Mouse (Mus musculus) cerebellum, adult 2 months (tissue): ENCODE data around the gene Rtf2. TPM values are rescaled to one million over a fixed set of nuclear protein-coding genes. Genes with fewer than 3 reads are reported as not detected.

Source experiments
- DNase-seq, 2 experiments: peaks; one replicate each; pipeline ENCODE4 v3.0.0; 2021
- H3K27ac ChIP-seq: fragments of 200-500 bp; 2 replicates; pipeline ENCODE4 v1.5.1; 2012; ENCODE audit warnings: low read length, control low read depth, inconsistent platforms; ENCODE audit not compliant: insufficient read depth
- H3K27me3 ChIP-seq: fragments of 200-500 bp; 2 replicates; pipeline ENCODE4 v1.6.1; 2012; ENCODE audit warnings: inconsistent platforms, mild to moderate bottlenecking, low read length, moderate library complexity; ENCODE audit not compliant: control insufficient read depth, insufficient read depth
- H3K4me1 ChIP-seq: fragments of 200-500 bp; 2 replicates; pipeline ENCODE4 v1.6.1; 2011; ENCODE audit warnings: low read length; ENCODE audit not compliant: control insufficient read depth, insufficient read depth
- H3K4me3 ChIP-seq: fragments of 200-500 bp; replicated peaks from 2 replicates; pipeline ENCODE3; 2011; ENCODE audit warnings: mild to moderate bottlenecking, low read depth, low read length, control low read depth; ENCODE audit not compliant: insufficient read depth
- CTCF ChIP-seq: fragments of 200-500 bp; IDR thresholded peaks from 2 replicates; pipeline ENCODE4 v1.5.1; 2011; ENCODE audit warnings: low read depth, mild to moderate bottlenecking, control low read depth, low read length, moderate library complexity, borderline replicate concordance; ENCODE audit not compliant: insufficient read depth
- POLR2A ChIP-seq: fragments of 200-500 bp; IDR thresholded peaks from 2 replicates; pipeline ENCODE4 v1.6.1; 2011; ENCODE audit warnings: low read length, control low read depth, borderline replicate concordance; ENCODE audit not compliant: insufficient read depth
- WGBS: fragments of 180-500 bp; shearing (Covaris S2); methylation state at CpG from one replicate; pipeline ENCODE4 v1.1.7; 2018; 5-methylcytosine and 5-hydroxymethylcytosine counted together
- polyA plus RNA-seq: library from polyadenylated mRNA; depleted of rRNA; stranded (reverse); fragments of >200 nt; gene quantifications from 2 replicates; pipeline ENCODE4 v1.2.3, GENCODE M21; 2012

The Rtf2 gene
- polyA plus RNA-seq, 1 experiment, result 81.7 TPM

- no peak overlapping the region for H3K27ac ChIP-seq
- H3K27me3 ChIP-seq, result no peaks in the 10 kb centered on the region
- TF ChIP-seq POLR2A, result no peak
- TF ChIP-seq CTCF, result no peak
- H3K4me1 ChIP-seq, result no peaks in the 10 kb centered on the region
- 69% methylated on average over 13 of the region's 13 CpGs for WGBS
- DNase-seq, result no peak
- H3K4me3 ChIP-seq, result no peak overlapping the region
Measured at GRCm38 (mm10) chr2:172401116-172401825, 39.1 kb upstream of the Rtf2 start.

DNA sequence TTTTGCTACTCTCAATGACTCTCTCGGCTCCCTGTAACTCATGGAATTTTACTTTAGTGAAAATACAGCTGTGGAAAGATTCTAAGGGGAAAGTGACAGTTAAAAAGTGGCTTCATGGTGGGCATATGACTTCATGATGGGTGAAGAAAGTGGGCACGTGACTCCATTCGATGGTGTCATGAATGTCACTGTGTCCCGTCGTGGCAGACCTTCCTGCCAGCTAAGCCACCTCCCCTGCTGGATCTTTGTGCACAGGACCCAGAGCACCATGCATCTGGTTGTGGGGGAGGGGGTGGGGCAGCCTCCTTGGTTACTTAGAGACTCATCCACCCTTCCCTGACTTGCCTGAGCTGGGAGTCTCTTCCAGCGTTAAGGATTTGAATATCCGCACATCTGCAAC is 36.1 kb upstream of the Rtf2 start:
- 52% methylated on average over 7 of the region's 7 CpGs for WGBS
- Histone ChIP-seq H3K27me3 (no peaks in the 10 kb centered on the region), H3K4me3 (no peak overlapping the region), H3K27ac (no peak overlapping the region), H3K4me1 (no peaks in the 10 kb centered on the region)
- TF ChIP-seq CTCF (no peak), POLR2A (no peak)
- no peak for DNase-seq

- Histone ChIP-seq H3K27ac (no peak overlapping the region), H3K4me3 (no peak overlapping the region), H3K4me1 (no peaks in the 10 kb centered on the region), H3K27me3 (no peaks in the 10 kb centered on the region)
- TF ChIP-seq CTCF, result no peak
- no peak for TF ChIP-seq POLR2A
- 66% methylated on average over 3 of the region's 3 CpGs for WGBS
- no peak for DNase-seq
Measured at GRCm38 (mm10) chr2:172405011-172405410, 35.3 kb upstream of the Rtf2 start.

GRCm38 (mm10) chr2:172406173-172406572 is 34.2 kb upstream of the Rtf2 start:
- TF ChIP-seq CTCF (no peak), POLR2A (no peak)
- Histone ChIP-seq H3K27ac (no peak overlapping the region), H3K4me3 (no peak overlapping the region), H3K27me3 (no peaks in the 10 kb centered on the region), H3K4me1 (no peaks in the 10 kb centered on the region)
- 78% methylated on average over 4 of the region's 4 CpGs for WGBS
- DNase-seq, result no peak

GRCm38 (mm10) chr2:172407499-172407898 is 32.9 kb upstream of the Rtf2 start:
- no peaks in the 10 kb centered on the region for H3K4me1 ChIP-seq
- 68% methylated on average over 2 of the region's 2 CpGs for WGBS
- no peak overlapping the region for H3K27ac ChIP-seq
- H3K27me3 ChIP-seq, result no peaks in the 10 kb centered on the region
- no peak overlapping the region for H3K4me3 ChIP-seq
- TF ChIP-seq POLR2A (no peak), CTCF (no peak)
- DNase-seq, result no peak

- Histone ChIP-seq H3K27me3 (no peaks in the 10 kb centered on the region), H3K4me1 (no peaks in the 10 kb centered on the region), H3K27ac (no peak overlapping the region), H3K4me3 (no peak overlapping the region)
- WGBS, result 16% methylated on average over 2 of the region's 2 CpGs
- no peak for DNase-seq
- no peak for TF ChIP-seq POLR2A
- no peak for TF ChIP-seq CTCF
Measured at GRCm38 (mm10) chr2:172410686-172411085, 29.7 kb upstream of the Rtf2 start.

GRCm38 (mm10) chr2:172411091-172411490 is 29.3 kb upstream of the Rtf2 start:
- TF ChIP-seq POLR2A, result no peak
- TF ChIP-seq CTCF, result no peak

GRCm38 (mm10) chr2:172412454-172412853 is 27.9 kb upstream of the Rtf2 start:
- no peaks in the 10 kb centered on the region for H3K4me1 ChIP-seq

More at GRCm38 (mm10) chr2:172411091-172411490, 29.3 kb upstream of the Rtf2 start:
- Histone ChIP-seq H3K4me1 (no peaks in the 10 kb centered on the region), H3K4me3 (no peak overlapping the region), H3K27ac (no peak overlapping the region), H3K27me3 (no peaks in the 10 kb centered on the region)
- 10% methylated on average over 11 of the region's 11 CpGs for WGBS
- DNase-seq, result no peak

More at GRCm38 (mm10) chr2:172412454-172412853, 27.9 kb upstream of the Rtf2 start:
- Histone ChIP-seq H3K27me3 (no peaks in the 10 kb centered on the region), H3K27ac (no peak overlapping the region), H3K4me3 (no peak overlapping the region)
- 13% methylated on average over 9 of the region's 9 CpGs for WGBS
- DNase-seq, result no peak
- no peak for TF ChIP-seq POLR2A
- TF ChIP-seq CTCF, result no peak
